Mouse (Mus musculus) urinary bladder, postnatal 14 days (tissue): ENCODE data around the gene Ephb1.

Source experiments
- DNase-seq: peaks from one replicate; pipeline ENCODE4 v3.0.0; 2021; ENCODE audit warnings: low spot score

The Ephb1 gene

DNA sequence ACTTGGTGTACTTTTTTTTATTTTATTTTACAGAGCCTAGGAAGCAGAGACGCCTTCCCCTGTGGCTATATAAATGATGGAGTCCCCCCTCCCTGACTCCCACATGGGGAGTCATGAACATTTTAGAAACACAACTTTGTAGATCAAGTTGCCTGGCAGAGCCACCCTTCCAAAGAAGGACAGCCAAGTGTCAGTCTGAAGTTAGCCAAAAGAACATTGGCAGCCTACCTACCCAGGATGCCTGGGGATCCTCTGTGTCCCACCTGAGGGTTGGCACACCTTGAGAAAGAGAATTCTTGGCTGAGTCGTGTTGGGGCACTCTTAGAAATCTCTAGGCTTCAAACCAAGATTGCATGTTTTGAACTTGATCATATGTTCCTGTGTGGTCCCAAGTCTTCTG, 360.4 kb downstream of the Ephb1 start:
- no peak for DNase-seq

GRCm38 (mm10) chr9:101990836-101991235, 363.7 kb downstream of the Ephb1 start:
- no peak for DNase-seq

DNA sequence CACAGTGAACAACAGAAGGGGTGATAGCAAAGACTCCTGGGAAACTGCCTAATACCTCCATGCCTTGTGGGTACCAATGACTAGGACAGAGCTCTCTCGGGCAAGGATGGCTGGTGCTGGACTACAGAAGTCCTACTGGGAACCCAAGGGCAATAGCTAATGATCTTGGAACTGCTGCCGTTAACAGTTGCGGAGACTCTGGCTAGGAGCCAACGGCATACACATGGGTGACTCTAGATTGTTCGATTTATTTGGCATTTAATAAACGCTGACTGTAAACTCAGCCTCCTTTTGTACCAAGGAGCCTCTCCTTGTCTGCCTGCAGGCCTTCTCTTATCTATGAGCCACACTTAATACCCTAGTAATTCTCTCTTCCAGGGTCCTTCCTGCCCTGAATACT, 364.5 kb downstream of the Ephb1 start:
- no peak for DNase-seq

- DNase-seq, result no peak
Observed at GRCm38 (mm10) chr9:101986910-101987309, 367.6 kb downstream of the Ephb1 start.

DNA sequence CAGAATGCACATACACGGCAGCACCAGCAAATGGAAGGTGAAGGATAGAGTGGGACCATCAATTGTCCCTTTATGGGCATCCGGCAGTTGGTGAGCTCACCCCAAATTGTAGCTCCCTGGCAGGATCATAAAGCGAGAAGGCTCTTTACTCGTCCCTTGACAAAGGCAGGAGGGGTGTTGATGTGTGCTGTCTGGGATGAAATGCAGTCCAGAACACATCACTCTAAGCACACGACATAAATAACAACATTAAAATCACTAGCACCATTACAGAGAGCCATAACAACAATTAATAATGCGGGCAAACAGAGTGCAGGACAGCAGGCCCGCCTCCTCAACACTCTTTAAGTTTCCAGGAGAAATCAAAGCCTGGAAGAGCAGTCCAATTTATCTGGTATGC, 372.1 kb downstream of the Ephb1 start:
- DNase-seq, result no peak

GRCm38 (mm10) chr9:101981161-101981560, 373.3 kb downstream of the Ephb1 start:
- no peak for DNase-seq

DNA sequence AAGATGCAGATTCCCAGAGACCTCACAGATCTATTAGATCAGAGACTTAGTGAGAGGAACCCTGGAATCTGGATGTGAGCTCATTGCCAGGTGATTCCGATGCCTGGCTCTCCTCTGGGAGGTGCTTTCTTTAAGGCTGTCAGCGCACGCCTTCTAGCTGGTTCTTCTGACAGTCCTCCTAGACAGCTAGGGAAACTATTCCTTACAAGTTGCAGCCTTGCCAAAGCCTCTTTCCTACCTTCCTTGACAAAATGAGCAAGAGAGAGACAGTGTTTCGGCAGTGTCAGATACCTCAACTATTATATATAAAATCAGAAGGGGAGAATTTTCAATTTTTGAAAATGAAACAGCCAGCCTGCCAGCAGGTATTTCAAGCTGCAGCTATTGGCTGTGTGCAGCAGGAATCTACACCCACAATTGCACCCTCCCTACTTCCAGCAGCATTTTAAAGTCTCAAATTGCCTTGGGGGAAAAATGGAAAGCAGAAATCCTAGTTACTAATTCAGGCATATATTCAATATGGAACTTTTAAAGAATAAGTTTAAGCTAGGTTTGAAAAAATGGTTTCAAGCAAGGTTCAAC, 377.5 kb downstream of the Ephb1 start:
- no peak for DNase-seq

GRCm38 (mm10) chr9:101972314-101972713, 382.2 kb downstream of the Ephb1 start:
- no peak for DNase-seq

DNA sequence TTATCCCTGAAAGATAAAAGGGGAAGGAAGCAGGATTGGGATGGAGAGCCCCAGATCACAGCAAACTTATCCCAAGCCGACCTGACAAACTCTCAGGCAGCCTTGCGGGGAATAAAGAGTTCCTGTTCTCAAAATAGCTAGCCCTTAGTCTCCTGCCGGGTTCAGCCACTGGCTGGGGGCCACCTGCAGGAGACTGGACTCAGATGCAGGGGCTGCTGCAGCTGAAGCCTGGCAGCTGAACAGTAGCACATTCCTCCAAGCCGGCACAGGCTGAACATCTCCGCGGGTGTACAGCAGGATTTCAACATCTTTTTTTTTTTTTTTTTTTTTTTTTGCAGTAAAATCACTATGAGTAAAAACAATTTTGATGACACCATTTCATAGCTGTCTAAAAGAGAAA, 382.7 kb downstream of the Ephb1 start:
- DNase-seq, result no peak

DNA sequence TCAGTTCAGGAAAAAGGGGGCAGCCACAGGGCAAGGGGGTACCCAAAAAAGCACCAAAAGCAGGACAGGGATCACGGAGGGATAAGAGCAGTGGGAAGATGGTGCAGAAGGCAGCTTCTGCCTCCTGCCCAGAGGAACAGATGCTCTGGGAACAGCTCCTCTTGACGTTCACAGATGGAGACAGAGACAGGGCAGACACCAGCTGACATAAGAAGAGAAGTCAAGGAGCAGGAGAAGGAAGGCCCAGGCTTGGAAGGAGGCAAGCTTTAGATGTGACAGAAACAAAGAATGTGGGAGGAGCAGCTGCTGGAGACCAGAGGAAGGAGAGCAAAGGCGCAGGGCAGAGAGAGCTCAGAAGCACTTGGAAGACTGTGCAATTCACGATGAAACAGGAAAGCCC, 398.3 kb downstream of the Ephb1 start:
- no peak for DNase-seq

- DNase-seq, result no peak
Observed at GRCm38 (mm10) chr9:101954529-101954928, 400.0 kb downstream of the Ephb1 start.

- no peak for DNase-seq
Observed at GRCm38 (mm10) chr9:101950101-101950500, 404.4 kb downstream of the Ephb1 start.

DNA sequence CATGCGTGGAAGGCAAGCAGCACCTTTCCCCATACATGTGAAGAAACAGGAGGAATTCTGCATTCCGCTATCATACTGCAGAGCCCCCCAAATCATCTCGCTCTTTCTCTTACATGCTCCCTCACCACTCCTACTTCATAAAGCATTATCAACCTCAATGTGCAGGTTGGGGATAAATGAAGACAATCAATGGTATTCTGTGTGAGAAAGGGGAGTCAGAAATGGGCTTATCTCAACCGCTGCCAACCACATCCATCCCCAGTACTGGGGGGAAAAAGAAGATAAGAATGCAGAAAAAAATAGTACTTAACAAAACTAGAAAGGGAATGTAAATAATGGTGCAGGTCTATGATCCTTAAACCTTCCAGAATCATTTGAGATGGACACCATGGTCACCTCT, 408.7 kb downstream of the Ephb1 start:
- no peak for DNase-seq

DNA sequence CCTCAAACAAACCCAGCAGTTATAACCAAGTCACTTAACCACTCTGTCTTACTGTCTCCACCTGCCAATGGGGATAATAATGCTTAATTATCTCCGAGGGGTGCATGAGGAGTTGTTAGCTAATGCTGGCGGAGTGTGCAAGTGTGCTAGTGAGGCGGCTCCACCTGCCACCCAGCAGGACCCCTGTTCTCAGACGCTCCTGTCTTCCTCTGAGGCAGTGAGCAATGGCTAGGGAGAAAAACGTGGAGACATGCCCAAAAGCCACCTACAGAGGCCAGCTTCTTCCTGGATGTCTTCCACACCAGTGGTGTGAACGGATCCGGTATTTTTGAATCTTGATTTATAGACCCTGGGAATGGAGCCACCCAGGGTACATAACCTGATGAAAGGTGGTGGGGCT, 409.2 kb downstream of the Ephb1 start:
- DNase-seq, result no peak

- DNase-seq, result no peak
Observed at GRCm38 (mm10) chr9:101942058-101942669, 412.3 kb downstream of the Ephb1 start.

DNA sequence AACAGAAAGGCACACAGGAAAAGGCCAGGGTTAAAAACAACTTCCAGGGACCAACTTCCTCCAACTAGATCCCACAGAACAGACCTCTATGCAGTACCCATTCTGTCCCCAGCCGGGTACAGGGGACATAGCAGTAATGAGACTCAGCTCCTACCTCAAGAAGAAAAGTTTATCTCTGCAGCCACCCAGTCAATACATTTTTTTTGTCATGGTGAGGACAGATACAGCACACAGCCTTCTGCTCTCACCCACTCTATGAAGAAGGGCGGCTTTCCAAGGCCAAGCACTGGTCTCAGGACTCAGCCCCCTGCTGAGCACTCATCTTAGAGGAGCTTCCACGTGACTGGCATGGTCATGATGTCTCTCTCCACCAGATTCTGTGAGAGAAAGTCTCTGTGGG, 414.3 kb downstream of the Ephb1 start:
- no peak for DNase-seq

- DNase-seq, result no peak
Observed at GRCm38 (mm10) chr9:101939006-101939405, 415.5 kb downstream of the Ephb1 start.

DNA sequence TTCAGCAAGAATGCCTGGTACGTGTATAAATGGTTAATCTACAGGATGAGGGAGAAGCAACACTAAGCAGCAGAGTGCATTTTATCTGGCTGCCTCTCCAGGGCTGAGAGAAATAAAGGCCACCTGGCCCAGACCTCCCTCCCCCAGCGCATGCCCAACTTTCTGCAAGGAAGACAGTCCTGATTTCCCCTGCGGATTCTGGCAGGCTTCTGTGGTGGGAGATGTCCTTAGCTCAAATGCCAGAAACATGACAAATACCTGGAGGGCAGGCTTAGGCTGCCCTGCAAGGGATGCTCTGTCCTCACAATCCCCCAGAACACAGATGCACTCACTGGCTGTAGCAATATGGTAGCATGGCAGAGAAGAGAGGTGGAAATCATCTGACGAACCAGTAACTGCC, 416.4 kb downstream of the Ephb1 start:
- no peak for DNase-seq

- no peak for DNase-seq
Observed at GRCm38 (mm10) chr9:101934887-101935286, 419.6 kb downstream of the Ephb1 start.

DNA sequence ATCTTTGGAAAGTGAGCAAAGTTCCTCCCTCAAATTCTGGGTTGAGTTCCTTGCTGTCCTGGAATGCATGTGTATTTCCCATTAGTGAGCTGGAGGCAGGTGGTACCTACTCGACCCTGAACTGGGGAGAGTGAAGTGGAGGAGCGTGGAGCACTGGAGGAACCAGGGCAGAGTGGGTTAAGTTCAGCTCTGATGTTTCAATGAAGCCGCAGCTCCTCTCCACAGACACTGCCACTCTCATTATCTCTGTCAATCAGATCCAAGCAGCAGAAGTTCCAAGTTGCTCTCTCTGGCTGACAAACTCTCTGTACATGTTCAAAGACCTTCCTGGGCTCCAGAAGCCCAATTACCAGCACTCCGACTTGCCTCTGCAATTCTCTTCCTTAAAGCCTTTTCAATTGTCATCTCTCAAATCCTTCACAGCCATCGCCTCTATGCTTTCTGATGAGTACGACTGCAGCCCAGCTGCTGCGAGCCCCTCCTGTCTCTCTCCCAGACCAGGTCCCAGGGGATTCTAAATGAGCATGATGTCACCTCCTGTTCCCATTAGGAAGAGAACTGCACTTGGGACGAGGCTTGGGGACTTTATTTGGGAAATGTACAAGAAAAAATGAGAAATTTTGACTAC, 420.4 kb downstream of the Ephb1 start:
- DNase-seq, result no peak

GRCm38 (mm10) chr9:101924829-101925228, 429.7 kb downstream of the Ephb1 start:
- DNase-seq, result no peak

- DNase-seq, result no peak
Observed at GRCm38 (mm10) chr9:101922846-101923245, 431.6 kb downstream of the Ephb1 start.

DNA sequence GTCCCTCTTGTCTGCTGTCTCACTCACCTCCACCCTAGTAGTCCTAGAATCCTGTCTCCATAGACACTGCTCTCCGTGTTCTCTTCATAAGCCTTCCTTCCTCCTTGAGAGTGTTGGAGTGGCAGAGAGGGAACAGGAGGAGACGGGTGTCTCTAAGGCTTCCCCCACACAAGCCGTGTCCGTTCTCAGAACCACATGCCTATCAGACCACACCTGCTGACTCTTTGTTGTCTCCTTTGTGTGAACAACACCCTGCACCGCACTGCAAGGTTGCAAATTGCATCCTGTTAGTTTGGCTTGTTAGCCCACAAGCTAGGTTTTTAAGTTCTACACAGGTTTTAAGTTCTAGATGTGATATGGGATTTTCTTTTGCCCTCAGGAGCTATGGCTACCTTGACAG, 435.2 kb downstream of the Ephb1 start:
- DNase-seq, result no peak

GRCm38 (mm10) chr9:101918771-101919170, 435.7 kb downstream of the Ephb1 start:
- DNase-seq, result no peak
